Mouse (Mus musculus): ENCODE results near the gene Sh2d3c.

DNA sequence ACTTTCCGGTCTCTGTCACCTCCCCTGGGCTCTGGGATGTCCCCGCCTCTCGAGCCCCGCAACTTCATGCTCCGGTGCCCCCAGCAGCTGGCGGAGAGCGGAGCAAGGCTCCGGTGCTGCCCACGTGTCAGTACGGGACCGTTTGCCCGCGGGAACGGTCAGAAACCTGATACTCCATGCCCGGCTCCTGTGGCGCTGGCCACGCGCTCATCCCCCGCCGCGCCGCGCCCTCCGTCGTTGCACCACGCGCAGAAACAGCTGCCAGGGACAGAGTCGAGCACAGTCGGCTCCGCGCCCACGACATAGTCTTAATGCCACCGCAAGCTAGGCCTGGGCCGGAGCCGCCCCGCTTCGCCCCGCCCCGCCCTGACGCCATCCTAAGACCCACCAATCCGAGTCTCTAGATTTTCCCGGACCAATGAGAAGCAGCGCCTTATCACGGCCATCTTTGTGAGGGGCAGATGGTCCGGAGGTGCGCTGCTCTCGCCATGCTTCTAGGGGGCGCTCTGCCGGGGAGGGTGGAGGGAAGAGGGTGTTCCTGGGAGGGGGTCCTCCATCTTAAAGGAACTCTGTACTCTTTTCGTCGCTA, 26.9 kb upstream of the Sh2d3c start:
- peak; percentile 58 for TF ChIP-seq CTCF (IDR thresholded peaks at IDR 0.05; ENCODE audit: insufficient read depth, low read length)
- peak; percentile 79; the same call in 1 of the 2 replicates for TF ChIP-seq POLR2A (IDR thresholded peaks at IDR 0.05; ENCODE audit: borderline replicate concordance, extremely low read depth, low read depth, low read length)

All from lung, adult 2 months (tissue).